Mouse (Mus musculus) cerebellum, adult 9-10 months (tissue): ENCODE data around the gene Faf1.
A peak's percentile ranks its signal among the peaks of the same experiment; 100 is the strongest.

Experiments used
- DNase-seq: peaks from one replicate; pipeline ENCODE4 v3.0.0; 2022

Faf1 gene

DNA sequence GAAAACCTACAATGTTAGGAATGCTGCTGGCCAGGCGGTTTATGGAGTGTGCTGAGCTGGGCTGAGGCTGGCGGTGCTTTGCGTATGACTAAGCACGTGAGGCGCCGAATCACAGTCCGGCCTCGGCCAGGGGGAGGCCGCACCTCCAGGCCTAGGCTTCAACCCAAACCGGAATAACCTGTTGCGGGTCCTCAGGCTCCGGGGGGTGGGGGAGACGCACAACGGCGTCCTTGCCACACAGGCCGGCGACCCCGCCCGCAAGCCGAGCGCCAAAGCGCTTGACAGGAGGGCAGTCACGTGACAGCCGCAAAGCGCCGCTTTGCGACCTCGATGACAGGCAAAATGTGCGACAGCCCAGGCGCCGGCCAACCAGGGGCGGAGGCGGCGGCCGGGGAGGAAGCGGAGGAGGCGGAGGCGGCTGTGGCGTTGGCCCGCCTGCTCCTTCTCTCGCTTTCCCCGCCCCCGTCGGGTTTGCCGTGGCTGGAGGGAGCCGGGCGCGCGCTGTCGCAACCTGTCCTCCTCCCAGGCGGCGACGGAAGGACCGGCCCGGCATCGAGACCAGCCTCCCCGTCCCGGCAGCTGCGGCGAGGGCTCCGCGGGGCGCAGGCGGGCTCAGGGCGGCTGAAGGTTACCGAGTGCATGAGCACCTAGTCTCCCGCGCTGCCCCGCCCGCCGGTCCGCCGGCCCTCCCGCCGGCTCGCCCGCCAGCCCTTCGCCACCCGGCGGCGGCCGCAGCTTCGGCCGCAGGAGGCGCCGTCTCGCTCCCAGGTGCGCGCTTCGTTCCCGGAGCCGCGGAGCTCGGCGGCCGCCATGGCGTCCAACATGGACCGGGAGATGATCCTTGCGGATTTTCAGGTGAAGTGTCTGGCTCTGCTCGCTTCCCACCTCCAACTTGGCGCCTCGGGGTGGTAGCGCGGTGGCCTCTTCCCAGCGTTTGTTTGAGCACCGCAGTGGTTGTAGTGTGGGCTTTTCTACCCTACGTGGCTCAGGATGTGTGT lies at the start of gene Faf1:
Gene Faf1, plus strand, starts transcription at position 371 of the 998 bp plus-strand sequence.
- peak; percentile 98 for DNase-seq

DNA sequence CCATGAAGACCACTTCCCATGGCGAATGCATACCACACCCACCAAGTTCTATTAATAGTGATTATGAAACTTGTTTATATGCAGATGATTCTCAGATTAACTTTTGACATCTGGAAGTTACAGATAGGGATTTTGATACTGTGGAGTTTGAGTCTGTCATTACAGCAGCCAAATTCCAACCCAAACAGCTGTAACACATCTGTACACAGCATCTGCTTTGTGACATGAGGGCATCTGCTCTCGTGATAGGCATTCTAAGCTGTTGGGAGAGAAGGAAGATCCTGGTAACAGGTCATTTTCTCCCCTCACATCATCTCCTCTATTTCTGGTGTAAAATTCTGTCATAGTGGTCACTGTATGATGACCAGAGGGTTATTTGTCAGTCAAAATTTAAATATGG lies 46.2 kb upstream of the Faf1 start:
- DNase-seq, result no peak

DNA sequence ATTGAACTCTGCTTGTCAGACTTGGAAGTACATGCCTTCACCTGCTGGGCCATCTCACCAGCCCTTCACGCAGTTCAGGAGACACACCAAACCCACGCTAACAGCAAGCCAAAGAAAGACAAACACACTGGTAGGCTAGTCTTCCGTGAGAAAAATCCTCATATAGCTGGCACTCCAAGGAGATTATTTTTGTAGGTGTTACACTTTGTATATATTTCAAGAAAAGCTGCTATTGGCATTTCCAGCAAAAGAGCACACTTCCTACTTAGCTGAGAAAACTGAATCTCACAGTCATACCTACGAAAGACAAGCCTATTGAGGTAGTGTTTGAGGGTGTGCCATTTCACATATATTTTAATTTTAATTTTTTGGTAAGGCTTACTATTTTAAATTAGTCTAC lies 45.4 kb upstream of the Faf1 start:
- no peak for DNase-seq

DNA sequence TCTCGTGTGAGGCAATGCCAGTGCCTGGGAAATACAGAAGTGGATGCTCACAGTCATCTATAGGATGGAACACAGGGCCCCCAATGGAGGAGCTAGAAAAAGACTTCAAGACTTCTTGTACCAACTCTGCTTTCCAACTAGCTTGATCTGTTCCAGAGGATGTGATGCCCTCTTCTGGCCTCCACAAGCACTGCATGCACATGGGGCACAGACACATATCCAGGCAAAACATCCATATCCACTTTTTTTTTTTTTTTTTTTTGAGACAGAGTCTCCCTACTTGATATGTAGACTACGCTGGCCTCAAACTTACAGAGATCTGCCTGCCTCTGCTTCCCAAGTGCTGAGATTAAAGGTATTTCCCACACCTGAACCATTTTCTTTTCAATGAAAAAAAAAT lies 41.4 kb upstream of the Faf1 start:
- no peak for DNase-seq

DNA sequence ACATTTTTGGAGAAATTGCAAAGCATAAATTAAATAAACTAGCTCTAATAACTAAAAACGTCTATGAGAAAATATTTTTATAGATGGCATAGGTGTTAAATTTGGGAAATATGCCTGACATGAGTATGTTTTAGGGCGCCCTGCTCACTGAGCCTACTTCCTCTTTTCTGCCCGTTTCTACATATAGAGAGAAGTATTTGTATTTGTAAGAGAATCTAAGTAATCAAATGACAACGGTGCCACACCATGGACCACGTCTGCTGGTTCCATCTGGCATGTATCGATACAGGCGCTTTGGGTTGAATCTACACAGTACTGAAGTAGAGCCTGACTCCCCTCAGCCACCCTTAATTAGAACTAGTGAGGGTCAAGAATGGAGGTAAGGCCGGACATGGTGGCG lies 37.0 kb upstream of the Faf1 start:
- DNase-seq, result no peak

DNA sequence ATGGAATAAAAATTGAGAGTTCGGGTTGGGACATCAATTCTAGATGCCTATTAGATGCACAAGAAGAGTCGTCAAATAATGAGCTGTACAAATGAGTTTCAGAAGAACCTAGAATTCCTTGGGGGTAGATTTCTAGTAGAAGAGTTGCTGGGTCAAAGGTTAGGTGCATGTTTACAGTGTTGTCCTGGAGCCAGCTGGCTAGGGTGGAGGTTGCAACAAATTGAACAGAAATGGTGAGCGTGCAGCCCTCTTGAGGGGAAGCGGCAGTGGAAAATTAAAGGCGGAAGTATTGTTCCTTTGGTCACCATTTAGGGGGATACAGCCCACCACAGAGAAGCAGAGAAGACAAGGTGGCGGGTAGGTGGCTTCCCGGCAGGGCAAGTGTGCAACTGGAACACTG lies 36.2 kb upstream of the Faf1 start:
- DNase-seq, result no peak

DNA sequence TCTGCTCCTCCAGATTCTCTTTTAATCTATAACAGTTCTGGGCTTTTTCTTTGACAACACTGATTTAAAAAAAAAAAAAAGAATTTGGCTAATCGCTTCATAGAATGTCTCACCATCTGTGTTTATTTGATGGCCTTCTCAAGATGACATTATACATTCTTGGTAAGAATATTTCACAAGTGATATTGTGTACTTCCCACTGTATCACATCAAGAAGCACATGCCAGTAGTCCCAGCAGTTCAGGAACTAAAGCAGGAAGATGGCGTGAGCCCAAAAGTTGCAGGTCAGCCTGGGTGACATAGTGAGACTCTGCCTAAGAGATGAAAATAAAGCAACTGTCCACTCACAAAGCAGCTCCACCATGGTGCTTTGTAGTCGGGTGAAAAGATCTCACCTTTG lies 34.9 kb upstream of the Faf1 start:
- DNase-seq, result no peak

DNA sequence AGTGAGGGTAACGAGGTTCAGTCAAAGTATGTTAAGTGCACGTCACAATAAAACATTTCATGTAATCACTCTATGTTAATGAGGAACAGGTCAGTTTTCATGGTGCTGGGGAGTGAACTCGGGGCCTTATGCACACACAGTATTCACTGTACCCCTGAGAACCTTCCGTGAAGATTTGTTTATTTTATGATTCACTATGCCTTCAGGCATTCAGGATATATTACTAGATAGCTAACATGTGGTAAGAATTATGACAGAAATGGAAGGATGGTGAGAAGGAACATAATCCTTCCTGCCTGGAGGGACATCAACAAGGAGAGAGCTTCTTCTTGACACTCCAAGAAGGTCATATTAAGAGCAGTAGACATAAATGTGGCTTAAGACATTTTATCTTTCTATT lies 29.1 kb upstream of the Faf1 start:
- DNase-seq, result no peak

DNA sequence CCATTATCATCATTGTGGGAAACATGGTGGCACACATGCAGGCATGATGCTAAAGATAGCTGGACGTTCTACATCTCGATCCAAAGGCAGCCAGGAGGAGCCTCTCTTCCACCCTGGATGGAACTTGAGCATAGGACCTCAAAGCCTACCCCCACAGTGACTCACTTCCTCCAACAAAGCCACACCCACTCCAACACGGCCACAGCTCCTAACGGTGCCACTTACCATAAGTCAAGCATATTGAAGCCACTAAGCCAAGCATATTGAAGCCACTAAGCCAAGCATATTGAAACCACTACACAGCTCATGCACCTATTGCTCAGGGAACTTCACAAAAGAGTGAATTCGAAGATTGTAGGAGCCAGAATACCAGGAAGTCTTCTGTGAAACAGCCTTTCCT lies 27.1 kb upstream of the Faf1 start:
- no peak for DNase-seq

DNA sequence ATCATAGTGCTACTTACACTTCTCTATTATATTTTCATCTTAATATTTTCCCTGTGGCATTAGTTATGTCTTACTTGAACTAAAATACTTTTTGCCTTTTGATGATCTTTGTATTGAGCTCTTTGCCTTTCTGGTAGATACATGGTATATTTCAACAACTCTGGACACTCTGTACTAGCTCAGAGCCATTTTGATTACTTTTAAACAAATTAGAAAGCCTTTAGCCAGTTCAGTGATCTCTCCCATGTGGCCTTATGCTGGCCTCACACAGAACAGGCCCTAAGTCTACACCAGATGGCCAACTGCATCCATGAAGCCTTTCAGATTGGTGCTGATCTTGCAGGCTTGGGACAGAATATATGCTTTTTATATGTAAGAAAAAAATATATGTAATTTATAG lies 23.1 kb upstream of the Faf1 start:
- DNase-seq, result no peak

DNA sequence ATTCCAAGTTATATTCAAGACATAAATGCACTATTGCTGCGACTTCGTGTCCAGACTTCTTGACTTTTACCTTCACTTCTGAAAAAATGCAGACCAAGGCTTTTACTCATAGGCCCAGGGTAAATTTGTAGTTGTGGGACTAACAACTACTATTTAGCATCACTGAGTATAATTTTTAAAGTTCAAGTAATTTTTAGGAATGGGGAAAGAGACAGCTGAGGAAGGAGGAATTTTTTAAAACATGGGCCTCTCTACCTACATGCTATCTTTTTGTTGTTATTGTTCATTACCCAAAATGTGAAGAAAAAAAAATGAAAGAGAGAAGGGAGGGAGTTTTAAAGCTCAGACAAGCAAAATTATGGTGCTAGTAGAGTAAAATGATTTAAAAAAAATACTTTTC lies 21.7 kb upstream of the Faf1 start:
- DNase-seq, result no peak

DNA sequence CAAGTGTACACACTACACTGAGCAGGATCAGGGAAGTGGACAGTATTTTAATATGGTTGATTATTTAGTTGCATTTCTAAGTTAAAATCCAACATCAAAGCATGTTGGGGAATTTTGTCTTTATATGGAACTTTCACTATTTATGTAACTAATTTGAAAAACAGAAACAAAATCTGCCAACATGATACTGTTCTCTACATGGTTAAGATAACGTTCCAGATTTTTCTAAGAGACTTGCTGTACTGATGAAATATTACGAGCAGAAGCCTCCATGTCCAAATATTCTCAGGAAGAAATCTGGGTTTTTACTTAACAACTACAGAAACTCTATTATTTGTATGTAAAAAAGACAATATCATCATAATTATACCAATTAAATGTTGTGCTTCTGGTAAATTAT lies 20.6 kb upstream of the Faf1 start:
- DNase-seq, result no peak

DNA sequence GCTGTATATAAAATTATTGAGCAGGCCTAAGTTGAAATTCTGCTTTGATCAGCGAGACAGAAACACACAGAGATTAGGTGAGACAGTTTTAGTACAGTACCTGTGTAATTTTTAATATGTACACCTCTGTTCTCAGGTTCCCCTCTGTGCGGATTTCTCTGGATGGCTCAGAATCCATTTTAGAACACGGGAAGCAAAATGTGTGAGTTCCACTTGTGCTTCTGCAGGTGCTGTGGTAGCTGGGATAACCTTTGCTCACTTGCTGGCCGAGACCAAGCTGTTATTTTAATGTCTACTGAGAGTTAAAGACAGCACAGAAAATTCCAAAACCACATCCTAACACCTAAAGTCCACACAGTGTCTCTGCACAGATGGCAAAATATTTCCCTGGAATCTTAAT lies 20.1 kb upstream of the Faf1 start:
- no peak for DNase-seq

DNA sequence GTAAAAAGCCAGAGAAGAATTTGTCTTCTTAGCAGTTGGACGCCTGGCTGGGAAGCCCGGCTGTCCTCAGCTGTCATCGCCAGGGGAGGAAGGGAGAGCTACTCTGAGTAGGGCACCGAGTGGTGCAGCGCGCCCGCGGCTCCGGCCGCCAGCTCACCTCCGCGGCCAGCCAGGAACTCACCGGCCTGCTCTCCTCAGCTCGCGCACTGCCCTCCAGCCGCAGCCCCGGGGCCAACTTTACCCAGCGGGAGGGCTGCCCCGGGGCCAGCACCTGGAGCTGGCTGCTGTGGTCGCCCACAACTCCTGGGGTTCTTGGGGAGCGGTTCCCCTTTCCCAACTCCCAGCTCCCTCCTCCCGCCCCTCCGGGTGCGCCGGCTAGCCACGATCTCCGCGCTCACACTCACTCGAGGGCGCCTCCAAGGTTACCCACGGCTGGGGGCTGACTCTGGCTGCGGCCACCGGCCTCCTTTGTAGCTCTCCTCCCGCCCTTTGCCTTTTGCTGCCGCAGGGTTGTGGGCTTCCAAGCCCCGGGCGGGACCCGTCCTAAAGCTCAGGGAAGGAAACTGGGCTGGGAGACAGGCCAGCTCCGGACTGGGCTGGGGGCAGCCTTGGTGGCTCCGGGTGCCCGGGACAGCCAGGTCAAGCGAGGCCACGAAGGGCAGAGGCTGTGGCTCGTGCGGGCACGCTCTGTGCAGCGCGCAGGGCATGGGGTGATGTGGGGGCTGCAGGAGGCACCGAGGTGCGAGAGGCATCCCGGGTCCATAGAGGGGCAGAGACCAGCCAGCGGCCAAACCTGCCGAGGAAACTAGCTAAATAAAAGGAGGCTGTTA lies 19.2 kb upstream of the Faf1 start:
- peak; percentile 21 for DNase-seq

DNA sequence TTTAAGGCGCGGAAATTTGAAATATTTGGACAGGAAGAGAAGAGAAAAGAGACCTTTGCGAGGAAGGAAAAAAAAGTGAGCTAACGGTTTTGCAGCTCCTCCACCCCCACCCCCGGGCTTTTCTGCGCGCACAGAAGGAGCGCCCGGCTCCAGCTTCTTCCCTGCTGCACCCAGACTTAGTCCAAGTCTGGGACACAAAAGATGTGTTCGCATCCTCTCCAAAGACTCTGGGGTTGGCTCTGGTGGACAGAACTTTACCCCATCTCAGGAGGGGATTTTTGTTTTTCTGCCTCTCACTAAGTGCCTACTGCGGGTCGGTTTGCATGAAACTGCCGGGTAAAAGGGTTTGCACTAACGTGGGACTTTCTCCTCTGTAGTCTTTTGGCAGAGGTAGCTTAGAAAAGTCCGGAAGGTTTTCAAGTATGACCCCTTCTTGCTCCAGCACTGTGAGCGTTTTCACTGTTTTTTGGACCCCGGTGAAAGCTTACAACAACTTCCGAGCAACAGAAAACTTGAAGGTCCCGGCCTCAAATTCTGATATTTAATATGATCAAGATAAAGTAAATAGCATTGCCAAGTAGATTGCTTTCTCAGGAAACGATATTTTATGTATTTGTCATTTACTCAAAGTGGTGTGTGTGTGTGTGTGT lies 18.4 kb upstream of the Faf1 start:
- DNase-seq, result no peak

DNA sequence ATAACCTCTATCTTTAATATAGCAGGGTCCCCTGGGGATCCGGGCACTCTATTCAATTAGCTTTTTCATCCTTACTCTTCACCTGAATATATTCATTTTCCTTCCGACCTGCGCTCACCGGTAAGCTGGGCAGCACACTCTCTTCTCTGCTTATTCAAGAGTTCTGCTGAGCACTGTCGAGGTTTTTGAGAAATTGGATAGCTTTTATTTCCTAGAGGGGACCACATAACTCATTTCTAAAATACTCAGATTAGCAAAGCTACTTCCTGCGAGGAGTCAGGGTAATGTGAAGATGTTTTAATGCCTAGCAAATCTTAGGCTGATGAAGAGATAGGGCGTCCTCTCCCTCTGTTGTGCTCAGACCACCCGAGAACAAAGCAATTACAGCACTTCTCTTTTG lies 17.6 kb upstream of the Faf1 start:
- DNase-seq, result no peak

DNA sequence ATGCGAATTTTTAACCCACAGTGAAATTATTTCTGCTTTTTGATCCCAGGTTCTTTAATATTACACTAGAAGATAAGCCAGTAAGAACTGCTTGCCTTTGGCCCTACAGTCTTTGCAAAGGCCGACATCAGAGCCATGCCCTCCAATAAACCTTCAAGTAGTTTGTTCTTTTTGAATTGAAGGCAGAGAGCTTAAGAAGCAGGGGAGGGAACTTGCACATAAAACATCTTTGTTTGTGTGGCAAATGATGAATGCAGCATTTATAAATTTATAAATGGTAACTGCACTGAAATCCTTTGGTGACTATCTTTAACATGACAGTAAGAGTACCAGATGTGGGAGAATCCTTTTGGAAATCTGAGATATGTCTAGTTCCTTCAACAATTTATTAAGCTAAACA lies 16.8 kb upstream of the Faf1 start:
- no peak for DNase-seq

DNA sequence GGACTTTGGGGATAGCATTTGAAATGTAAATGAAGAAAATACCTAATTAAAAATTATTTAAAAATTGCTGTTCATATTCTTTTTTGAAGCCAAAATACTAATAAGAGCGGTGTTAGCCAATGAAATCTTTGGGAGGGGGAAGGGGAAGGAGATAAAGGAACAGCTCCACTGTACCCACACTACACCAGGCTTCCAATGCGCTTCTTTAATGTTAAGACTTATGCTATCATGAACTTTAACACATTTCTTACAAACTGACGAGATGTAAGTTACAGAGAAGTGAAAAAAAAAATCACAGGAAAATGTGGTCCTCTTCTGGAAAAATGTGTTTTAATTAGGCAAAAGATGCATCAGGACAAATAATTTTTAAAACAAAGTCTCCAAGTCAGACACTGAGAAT lies 15.8 kb upstream of the Faf1 start:
- no peak for DNase-seq

DNA sequence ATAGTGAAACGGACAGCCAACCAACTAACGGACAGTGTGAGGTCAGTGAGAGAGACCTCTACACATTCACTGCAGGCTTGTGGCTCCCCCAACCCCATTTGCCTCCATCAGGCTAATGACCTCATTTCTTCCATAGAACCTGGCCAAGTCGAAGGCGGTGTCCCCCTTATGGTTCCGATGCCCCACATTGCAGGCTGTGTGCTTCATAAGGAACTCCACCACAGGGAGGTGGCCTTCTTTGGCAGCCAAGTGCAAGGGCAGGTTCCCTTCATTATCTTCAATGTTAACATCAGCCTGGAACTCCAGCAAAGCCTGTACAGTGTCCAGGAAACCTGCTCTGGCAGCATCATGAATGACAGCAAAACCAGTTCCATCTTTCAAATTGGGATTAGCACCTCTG lies 15.2 kb upstream of the Faf1 start:
- no peak for DNase-seq

DNA sequence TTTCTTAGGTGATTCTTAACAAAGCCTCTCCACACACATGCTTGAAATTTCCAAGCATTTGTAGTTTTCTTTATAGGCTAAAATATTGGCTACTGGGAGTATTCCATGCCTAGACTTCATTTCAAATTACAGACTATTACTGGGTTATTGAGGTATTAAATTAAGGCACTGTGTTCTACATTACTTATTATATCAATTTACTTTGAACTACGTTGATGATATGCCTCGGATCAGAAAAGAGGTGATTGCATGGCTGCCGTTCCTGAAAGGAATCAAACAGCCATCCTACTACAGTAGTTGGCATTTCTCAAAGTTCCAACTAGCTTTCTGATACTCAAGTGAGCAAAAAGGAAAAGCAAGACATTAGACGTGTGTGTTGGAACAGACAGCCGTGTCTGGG lies 14.1 kb upstream of the Faf1 start:
- no peak for DNase-seq

DNA sequence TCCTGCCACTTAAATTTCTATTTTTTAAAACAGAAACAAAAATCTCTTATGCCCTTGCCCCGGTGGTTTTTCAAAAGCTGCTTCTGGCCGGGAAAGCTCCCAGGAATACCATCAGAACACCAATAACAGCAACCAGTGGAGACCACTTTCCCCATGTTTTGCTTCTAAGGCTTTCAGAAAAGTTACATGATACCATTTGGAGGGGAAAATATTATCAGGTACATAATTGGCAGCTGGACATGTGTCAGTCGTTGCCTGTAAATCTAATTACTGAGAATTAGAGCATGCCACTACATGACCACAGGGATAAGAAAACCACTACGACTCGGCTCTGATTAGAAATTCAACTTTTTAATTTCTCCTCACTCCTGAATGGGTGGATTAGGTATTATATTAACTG lies 12.3 kb upstream of the Faf1 start:
- DNase-seq, result no peak

DNA sequence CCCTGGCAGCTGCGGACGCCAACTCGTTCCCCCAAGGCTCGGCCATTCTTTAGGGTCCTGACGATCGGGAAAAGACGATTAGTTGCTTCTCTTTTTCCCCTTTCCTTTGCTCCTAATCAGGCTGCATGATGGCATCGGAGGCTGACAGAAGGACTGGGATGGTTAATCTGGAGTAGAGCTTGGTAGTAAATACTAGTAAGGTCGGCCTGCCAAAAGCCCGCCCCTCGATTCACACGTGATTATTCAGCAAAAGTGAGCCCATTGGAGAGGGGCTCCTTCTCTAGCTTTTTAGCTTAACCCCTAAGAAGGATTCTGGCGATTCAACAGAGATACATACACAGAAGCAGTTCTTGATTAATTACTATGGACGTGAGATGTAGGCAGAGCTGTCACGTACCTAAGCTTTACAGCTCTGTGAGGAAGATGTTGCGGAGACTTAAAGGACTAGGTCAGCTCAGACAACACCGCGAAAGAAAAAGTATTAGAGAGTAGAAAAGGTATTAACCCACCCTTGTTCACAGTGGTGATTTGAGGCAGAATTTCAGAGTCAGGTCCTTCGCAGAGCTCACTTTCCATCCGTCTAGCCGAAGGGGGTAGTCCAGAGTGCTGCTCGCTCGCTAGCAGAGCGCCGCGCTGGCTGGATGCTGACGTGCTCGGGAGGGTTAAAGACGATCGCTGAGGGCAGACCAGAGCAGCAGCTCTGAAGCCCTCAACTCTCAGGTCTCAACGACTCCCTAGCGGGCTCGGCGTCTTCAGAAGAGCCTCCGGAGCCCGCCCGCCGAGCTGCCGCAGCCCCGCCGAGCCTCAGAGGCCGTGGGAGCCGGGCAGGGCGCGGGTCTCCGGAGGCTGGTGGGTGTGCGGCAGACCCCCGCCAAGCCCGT lies 11.0 kb upstream of the Faf1 start:
- peak; percentile 64 for DNase-seq
